Mouse (Mus musculus) CH12.LX (cell line): Measurements from ENCODE around the gene Rab1b.

Source experiments
- CTCF ChIP-seq, 2 experiments: IDR thresholded peaks in 1 of 2; conservative IDR thresholded peaks in 1 of 2; 2 replicates each; pipeline ENCODE4 v1.5.1; 2011 to 2012; ENCODE audit warnings: low read depth in 2 of 2, low read length in 2 of 2, improper control_type of control experiment in 1 of 2, inconsistent platforms in 1 of 2, mild to moderate bottlenecking in 1 of 2, moderate library complexity in 1 of 2
- E2F4 ChIP-seq: IDR thresholded peaks from 2 replicates; pipeline ENCODE4 v1.6.1; 2011; ENCODE audit warnings: low read depth, low read length, improper control_type of control experiment; ENCODE audit not compliant: insufficient replicate concordance
- ELF1 ChIP-seq: IDR thresholded peaks from 2 replicates; pipeline ENCODE4 v1.6.1; 2014; ENCODE audit warnings: low read depth, mild to moderate bottlenecking, inconsistent platforms, low read length, improper control_type of control experiment
- IRF4 ChIP-seq: IDR thresholded peaks from 2 replicates; pipeline ENCODE4 v1.6.1; 2014; ENCODE audit warnings: low read depth, mild to moderate bottlenecking, inconsistent platforms, low read length, improper control_type of control experiment
- JUN ChIP-seq: IDR thresholded peaks from 2 replicates; pipeline ENCODE4 v1.6.1; 2011; ENCODE audit warnings: low read depth, mild to moderate bottlenecking, low read length, improper control_type of control experiment, moderate library complexity; ENCODE audit not compliant: insufficient read depth
- MAFK ChIP-seq: IDR thresholded peaks from 2 replicates; pipeline ENCODE4 v1.6.1; 2011; ENCODE audit warnings: low read length, improper control_type of control experiment; ENCODE audit not compliant: insufficient replicate concordance
- MAX ChIP-seq: IDR thresholded peaks from 2 replicates; pipeline ENCODE4 v1.6.1; 2011; ENCODE audit warnings: low read length, improper control_type of control experiment
- MEF2A ChIP-seq: IDR thresholded peaks from 2 replicates; pipeline ENCODE4 v1.6.1; 2014; ENCODE audit warnings: low read depth, mild to moderate bottlenecking, inconsistent platforms, low read length, improper control_type of control experiment, borderline replicate concordance
- MYC ChIP-seq: IDR thresholded peaks from 2 replicates; pipeline ENCODE4 v1.6.1; 2011; ENCODE audit warnings: low read depth, mild to moderate bottlenecking, improper control_type of control experiment, low read length
- NRF1 ChIP-seq: IDR thresholded peaks from 2 replicates; pipeline ENCODE4 v1.6.1; 2014; ENCODE audit warnings: low read depth, mild to moderate bottlenecking, inconsistent platforms, low read length, improper control_type of control experiment, moderate library complexity
- POLR2A ChIP-seq: IDR thresholded peaks from 2 replicates; pipeline ENCODE4 v1.6.1; 2011; ENCODE audit warnings: low read depth, mild to moderate bottlenecking, improper control_type of control experiment, low read length
- SMC3 ChIP-seq: IDR thresholded peaks from 2 replicates; pipeline ENCODE4 v1.6.1; 2011; ENCODE audit warnings: low read depth, low read length, improper control_type of control experiment
- TBP ChIP-seq: conservative IDR thresholded peaks from 2 replicates; pipeline ENCODE4 v1.6.1; 2011; ENCODE audit warnings: low read depth, low read length, improper control_type of control experiment
- ZC3H11A ChIP-seq: IDR thresholded peaks from 2 replicates; pipeline ENCODE4 v1.6.1; 2012; ENCODE audit warnings: low read depth, mild to moderate bottlenecking, inconsistent platforms, low read length, improper control_type of control experiment

- TF ChIP-seq POLR2A (no peak), ELF1 (no peak), CTCF (conservative IDR thresholded peaks at IDR 0.05 in 1 of 2, IDR thresholded peaks at IDR 0.05 in 1 of 2; ENCODE audit: low read depth in 2 of 2, low read length in 2 of 2) (peak; percentile 26 to 78; a peak in 2 of 4 replicates), MEF2A (no peak), IRF4 (no peak), MYC (no peak), MAFK (no peak), TBP (no peak), E2F4 (no peak), NRF1 (no peak), JUN (no peak), SMC3 (peak; percentile 73), ZC3H11A (no peak), MAX (no peak)
Observed at GRCm38 (mm10) chr19:5056251-5056650, 50.6 kb downstream of the Rab1b start.
